Mouse (Mus musculus): Measurements from ENCODE around the gene Csk. TPM values are rescaled to one million over a fixed set of nuclear protein-coding genes. Genes with fewer than 3 reads are reported as not detected.
A peak's percentile ranks its signal among the peaks of the same experiment; 100 is the strongest.

The Csk gene
- total RNA-seq, 2 experiments from 2014 or later, result 35.2 to 41.8 TPM

DNA sequence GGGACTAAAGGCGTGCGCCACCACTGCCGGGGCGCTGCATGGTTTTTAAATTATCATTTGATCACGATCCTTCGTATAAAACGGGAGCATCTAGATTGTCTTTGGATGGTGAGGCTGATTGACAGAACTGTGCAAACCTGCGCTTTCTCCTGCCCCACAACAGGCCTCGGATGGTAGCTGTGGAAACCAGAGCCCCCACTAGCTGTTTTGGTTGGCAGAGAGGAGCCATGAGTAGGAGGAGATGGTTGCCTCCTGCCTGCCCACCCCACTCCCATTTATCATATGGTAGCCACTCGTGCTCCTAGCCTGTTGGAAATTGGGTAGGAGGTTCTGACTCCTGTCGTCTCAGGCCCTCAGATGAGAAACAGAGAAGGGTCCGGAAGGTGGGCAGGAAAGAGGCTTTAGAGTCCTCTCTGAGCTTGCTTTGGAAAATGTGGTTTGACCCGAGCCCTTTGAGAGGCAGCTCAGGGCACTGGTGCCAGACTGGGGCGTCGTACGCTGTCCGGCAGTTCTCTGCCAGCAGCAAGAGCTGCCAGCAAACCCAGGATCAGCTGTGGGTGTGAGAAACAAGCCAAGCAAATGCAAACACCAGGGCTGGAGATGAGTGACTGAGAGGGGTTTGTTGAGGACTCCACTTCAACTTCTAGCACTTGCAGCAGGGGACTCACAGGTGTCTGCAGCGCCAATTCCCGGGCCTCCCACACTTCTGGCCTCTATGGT, 3.4 kb upstream of the Csk start:
- DNase-seq, result peak in 1 of 2 experiments; percentile 50

DNA sequence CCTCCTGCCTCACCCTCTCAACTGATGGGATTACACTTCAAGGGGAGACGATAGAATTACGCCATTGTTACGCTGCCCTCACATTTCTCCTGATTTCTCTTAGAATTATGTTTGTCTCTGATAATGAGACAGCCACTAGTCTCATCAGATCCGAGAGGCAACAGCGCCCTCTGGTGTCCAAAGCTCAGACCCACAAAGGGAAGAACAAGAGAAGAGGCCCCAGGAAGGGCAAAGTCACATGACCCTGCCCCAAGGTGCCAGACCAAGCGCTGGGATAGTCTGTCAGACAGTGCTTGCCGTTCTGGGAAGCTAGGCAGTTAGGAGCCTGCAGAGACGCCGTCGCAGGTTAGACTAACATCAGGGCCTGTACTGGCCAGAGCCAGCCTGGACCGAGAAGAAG, 2.3 kb upstream of the Csk start:
- peak; percentile 92 to 94 for DNase-seq

- DNase-seq, result no peak
Measured at GRCm38 (mm10) chr9:57654966-57655365, 1.5 kb upstream of the Csk start.

DNA sequence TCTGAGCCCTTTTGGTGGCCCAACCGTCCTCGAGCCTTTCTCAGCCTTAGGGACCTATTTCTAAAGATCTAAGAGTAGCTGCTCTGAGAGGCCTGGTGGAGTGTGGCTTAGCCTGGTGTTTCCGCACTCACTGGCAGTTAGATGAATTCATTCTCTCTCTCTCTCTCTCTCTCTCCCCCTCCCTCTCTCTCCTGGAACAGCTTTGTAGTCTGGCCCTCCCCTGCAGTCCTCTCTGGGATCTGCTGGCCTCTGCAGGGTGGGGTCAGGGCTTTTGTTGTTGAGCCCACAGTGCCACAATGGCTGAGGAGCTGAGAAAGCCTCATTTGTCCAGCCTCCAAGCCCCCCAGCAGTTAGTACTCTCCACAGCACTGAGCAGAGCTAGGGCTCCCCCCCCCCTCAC, 576 bp downstream of the Csk start:
- no peak for DNase-seq

GRCm38 (mm10) chr9:57652351-57652750, 1.1 kb downstream of the Csk start:
- no peak for DNase-seq

GRCm38 (mm10) chr9:57650786-57651311, 2.6 kb downstream of the Csk start:
- DNase-seq, result no peak

- no peak for DNase-seq
Measured at GRCm38 (mm10) chr9:57650130-57650785, 3.2 kb downstream of the Csk start.

GRCm38 (mm10) chr9:57647286-57648108, 5.9 kb downstream of the Csk start:
- DNase-seq, result no peak

DNA sequence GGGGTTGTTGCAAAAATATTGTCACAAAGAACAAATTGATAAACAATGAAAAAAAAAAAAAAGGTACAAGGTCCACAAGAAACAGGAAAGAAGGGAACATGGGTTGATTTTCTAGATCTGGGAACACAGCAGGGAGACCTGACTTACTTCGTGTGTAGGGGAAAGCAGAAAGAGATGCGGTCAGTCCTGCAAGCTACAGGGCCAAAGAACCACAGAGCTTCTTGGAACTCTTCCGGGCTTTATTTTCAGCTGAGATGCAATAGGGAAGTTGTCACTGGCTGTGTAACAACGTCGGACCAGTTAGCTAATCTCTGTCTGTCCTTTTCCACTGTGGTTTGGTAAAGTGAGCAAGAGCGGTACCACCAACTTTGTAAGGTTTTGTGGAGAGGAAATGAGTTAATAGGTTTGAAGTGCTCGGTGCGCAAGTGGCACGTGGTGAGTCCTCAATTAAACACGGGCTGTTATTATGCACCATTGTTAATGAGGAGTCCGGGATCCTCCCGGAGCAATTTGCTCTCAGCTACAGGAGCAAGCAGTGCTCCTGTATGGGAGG, 6.8 kb downstream of the Csk start:
- no peak for DNase-seq

DNA sequence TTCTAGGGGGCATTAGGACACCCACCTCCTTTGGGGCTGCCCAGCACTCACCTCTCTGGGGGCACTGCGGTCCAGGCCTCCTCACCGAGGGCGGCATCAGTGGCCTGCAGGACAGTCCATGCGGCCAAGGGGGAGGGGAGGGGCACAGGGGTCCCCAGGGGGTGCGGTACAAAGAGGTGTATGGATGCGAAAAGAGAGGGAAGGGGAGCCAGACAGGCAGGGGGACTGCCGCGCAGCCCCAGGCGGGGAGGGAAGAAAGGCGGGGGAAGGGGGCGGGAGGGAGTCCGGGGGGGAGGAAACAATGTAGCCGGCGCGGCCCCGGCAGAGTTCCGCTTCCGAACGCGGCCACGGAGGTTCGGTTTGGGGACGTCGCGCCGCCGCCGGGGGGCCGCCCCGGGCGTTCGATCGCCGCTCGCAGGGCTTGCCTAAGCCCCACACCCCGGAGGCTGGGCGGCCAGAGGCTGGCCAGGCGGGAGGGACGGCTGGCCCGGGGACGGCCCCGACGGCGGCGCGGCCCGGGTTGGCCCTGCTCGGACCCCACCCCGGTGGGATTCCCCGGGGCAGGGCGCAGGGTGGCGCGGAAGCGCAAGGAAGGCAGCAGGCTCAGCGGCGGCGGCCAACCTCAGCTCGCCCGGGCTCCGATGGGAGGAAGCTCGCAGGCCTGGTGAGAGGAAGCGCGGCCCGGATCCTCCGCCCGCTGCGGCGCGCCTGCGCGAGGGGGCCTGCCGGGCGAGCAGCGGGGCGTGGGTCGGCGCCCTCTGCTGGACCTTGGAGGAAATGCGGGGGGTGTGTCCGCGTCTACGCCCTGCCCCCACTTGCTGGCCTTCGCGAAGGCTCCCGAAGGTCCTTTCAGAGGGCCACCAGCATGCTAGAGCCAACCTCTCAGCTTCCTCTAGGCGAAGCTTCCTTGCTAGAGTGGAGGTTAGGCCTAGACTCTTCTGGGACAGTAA, 8.2 kb downstream of the Csk start:
- peak; percentile 89 to 91 for DNase-seq

- no peak for DNase-seq
Measured at GRCm38 (mm10) chr9:57644442-57644943, 8.9 kb downstream of the Csk start.

- no peak for DNase-seq
Measured at GRCm38 (mm10) chr9:57643856-57644180, 9.6 kb downstream of the Csk start.

DNA sequence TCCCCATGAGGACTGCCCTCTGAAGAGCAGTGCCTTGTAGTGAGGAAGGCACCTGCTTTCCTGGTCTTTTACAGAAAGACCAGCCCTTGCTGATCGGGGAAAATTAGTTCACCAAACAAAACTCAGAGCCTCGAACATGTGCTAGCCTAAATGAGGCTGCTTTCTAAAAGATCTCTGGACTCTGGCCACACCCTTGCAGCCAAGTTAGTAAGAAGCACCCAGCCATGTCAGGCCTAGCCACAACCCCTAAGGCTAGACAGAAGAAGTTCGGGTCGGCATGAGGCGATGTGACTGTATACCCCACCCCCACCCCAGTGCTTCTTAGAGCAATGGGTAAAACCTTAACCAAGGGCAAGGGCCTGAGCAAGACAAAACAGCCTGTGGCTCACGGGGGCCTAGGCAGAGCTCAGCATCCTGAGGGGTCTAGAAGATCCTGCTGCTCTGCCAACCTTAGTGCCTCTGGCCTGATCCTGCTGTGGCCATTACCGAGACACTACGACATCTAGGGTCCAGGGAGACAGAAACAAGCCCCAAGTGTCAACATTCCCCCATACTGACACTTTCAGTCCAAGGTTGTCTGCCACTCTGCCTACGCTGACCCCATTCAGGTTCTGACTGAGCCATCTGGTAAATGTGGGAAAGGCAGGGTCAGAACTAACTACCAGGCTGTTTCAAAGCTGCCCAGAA, 10.1 kb downstream of the Csk start:
- DNase-seq, result no peak

- no peak for DNase-seq
Measured at GRCm38 (mm10) chr9:57641775-57642550, 11.5 kb downstream of the Csk start.

DNA sequence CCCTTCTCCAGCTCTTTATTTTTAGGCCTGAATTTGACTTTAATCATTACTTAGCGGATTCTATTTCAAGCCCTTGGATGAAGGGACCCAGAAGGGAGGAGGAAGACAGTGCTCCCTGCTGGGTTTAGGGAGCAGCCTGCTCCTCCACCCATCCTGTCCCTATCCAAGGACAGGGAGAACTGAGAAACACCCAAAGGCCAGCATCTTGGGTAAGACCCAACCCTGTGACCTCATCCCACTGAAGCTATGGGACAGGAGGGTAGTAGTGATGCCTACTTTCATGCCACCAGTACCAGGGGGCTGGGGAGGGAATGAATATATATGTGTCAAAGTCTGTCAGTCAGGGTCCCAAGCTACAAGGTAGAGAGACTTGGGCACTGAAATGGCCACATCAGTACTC, 12.4 kb downstream of the Csk start:
- no peak for DNase-seq

DNA sequence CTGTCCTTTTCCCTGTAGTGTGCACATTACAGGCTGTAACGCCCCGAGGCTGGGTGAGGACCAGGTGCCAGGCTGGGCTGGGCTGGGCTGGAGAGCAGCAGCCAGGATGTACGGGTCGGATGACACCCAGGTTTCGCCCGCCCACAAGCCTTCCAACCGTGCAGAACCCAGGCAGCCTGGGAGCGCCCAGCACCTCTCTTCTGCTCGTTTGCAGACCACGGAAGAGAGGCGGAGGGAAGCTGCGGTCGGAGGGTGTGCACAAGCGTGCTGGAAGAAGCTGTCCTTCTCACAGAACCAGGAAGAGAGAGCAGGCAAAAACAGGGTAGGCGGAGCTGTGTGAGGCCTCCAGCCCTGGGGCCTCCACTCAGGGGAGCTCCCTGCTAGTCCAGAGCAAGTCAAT, 13.0 kb downstream of the Csk start:
- no peak for DNase-seq

- no peak for DNase-seq
Measured at GRCm38 (mm10) chr9:57639661-57640328, 13.6 kb downstream of the Csk start.

DNA sequence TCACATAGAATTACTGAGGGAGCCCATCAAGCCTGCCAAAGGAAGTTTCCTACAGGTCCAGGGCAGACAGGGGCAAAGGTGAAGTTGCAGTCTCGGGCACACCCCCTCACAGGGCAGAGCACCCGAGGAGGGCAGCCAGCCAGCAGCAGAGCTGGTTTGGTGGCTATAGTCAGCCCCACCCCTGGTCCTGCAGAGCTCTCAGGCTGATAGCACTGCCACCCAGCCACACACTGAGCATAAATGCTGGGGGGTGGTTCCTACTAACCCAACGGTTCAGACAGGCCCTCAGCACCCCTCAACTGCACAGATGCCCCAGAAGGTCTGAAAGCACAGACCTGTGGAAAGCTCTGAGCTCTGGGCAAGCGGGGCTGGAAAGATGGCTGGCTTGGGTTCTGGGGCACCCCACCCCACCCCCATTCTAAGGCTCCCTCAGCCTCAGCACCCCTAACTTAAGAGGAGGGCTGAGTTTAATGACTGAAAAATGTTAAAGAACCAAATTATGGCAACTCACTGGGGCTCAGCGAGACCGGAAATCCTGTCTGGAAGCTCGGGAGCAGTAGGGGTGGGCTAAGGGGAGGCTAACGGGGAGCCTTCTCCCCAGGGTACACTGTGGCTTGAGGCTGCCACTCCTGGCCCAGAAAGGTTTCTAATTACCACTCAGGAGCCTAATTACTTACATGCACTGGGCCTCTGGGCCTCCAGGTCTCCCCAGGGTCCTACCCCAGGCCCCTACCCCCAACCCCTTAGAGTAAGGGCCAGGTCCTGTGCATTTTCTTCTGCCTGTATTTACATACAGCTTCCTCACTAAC, 14.6 kb downstream of the Csk start:
- DNase-seq, result no peak

All from layer of hippocampus, postnatal 36 days (tissue).